Mouse (Mus musculus) embryonic facial prominence, embryonic 12.5 days (tissue): ENCODE results near the gene Gm10642. TPM values are rescaled to one million over a fixed set of nuclear protein-coding genes. Genes with fewer than 3 reads are reported as not detected.

ENCODE experiments used
- ATAC-seq: fragments of 200-750 bp; cut with Nextera tagmentation; 2 replicates; pipeline ENCODE4 v1.8.0; 2017; ENCODE audit not compliant: insufficient number of reproducible peaks, insufficient read depth, low FRiP score, low TSS enrichment
- H3K27ac ChIP-seq: fragments of 300-500 bp; sonication (generic); 2 replicates; pipeline ENCODE4 v1.5.1; 2016; ENCODE audit warnings: mild to moderate bottlenecking
- H3K27me3 ChIP-seq: fragments of 300-500 bp; sonication (generic); 2 replicates; pipeline ENCODE4 v1.6.1; 2016; ENCODE audit warnings: mild to moderate bottlenecking, moderate library complexity
- H3K36me3 ChIP-seq: fragments of 300-500 bp; sonication (generic); 2 replicates; pipeline ENCODE4 v1.6.1; 2016; ENCODE audit warnings: mild to moderate bottlenecking
- H3K4me1 ChIP-seq: fragments of 300-500 bp; sonication (generic); 2 replicates; pipeline ENCODE4 v1.6.1; 2016
- H3K4me2 ChIP-seq: fragments of 300-500 bp; sonication (generic); replicated peaks from 2 replicates; pipeline ENCODE4 v1.6.1; 2016; ENCODE audit warnings: mild to moderate bottlenecking, moderate library complexity
- H3K4me3 ChIP-seq: fragments of 300-500 bp; sonication (generic); 2 replicates; pipeline ENCODE4 v1.5.1; 2016; ENCODE audit warnings: mild to moderate bottlenecking
- H3K9ac ChIP-seq: fragments of 300-500 bp; sonication (generic); 2 replicates; pipeline ENCODE4 v1.6.1; 2016; ENCODE audit warnings: mild to moderate bottlenecking, moderate library complexity
- H3K9me3 ChIP-seq: fragments of 300-500 bp; sonication (generic); 2 replicates; pipeline ENCODE4 v1.6.1; 2016; ENCODE audit warnings: mild to moderate bottlenecking, moderate library complexity
- WGBS: fragments of 180-500 bp; shearing (Covaris S2); methylation state at CpG from one replicate; pipeline ENCODE4 v1.1.7; 2016; 5-methylcytosine and 5-hydroxymethylcytosine counted together
- polyA plus RNA-seq: library from polyadenylated mRNA; unstranded; fragments of >200 nt; fragmentation: Nextera tagmentation; extraction: Ambion mirVana; gene quantifications from 2 replicates; pipeline ENCODE4 v1.2.1, GENCODE M21; 2016

Gm10642 gene
- polyA plus RNA-seq, 1 experiment from 2014 or later: 0.37 TPM

DNA sequence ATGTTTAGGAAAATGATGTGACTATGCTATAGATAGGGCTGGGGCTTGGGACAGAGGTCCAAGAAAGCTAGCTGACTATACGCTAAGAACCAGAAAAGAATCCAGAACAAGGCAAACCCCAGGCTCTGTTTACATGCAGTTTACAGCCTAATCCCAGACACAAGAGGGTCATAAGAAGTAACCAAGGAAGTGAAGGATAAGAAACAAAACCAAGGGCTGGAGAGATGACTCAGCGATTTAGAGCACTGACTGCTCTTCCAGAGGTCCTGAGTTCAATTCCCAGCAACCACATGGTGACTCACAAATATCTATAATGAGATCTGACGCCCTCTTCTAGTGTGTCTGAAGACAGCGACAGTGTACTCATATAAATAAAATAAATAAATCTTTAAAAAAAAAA is 19.1 kb downstream of the Gm10642 start:
- Histone ChIP-seq H3K4me3 (no peak overlapping the region), H3K27me3 (no peaks in the 10 kb centered on the region), H3K9ac (no peak overlapping the region), H3K27ac (no peak overlapping the region), H3K4me2 (no peak overlapping the region), H3K9me3 (no peaks in the 10 kb centered on the region), H3K36me3 (no peaks in the 10 kb centered on the region), H3K4me1 (peaks cover 3% of the 10 kb centered on the region)
- no peak for ATAC-seq
- 82% methylated on average over 4 of the region's 4 CpGs for WGBS

DNA sequence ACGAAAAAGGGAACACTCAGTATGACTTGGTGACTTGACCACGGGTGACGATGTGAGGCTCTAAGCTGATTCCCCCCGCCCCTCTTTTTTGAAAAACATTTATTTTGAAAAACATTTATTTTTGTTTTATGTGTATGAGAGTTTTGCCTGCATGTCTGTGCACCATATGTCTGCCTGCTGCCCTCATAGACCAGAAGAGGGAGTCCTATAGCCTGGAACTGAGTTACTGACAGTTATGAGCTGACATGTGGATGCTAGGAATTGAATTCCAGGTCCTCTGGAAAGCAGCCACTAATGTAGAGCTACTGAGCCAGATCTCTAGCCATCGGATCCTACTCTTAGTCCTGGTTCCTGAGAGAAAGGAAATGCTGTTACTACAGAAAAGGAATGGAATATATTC is 19.9 kb downstream of the Gm10642 start:
- WGBS: 90% methylated on average over 5 of the region's 5 CpGs
- Histone ChIP-seq H3K4me1 (peaks cover 6% of the 10 kb centered on the region), H3K9me3 (no peaks in the 10 kb centered on the region), H3K4me2 (no peak overlapping the region), H3K9ac (no peak overlapping the region), H3K4me3 (no peak overlapping the region), H3K27ac (no peak overlapping the region), H3K36me3 (no peaks in the 10 kb centered on the region), H3K27me3 (no peaks in the 10 kb centered on the region)
- ATAC-seq: no peak

DNA sequence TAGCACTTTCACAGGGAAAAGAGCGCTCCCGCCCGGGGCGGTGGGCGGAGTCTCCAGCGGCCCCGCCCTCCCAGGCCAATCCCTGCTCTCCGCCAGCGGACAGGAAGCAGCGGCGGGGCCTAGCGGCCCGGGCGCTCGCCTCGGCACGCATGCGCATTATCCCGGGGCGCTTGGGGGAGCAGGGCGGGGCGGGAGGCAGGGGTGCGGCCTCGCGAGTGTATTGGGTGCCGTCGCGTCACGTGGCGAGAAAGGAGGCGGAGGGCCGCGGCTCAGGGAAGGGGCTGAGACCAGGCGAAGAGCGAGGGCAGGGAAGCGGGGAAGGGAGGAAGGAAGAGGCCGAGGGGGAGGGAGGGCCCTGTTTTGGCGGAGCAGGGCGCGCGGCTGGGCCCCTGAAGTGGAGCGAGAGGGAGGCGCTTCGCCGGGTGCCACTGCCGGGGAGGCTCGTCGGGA is 22.7 kb downstream of the Gm10642 start, which contains the start of gene Adam10:
Gene Adam10 (plus strand): TSS at position 316 of the 450 bp plus-strand sequence.
- ATAC-seq: peak; percentile 99

DNA sequence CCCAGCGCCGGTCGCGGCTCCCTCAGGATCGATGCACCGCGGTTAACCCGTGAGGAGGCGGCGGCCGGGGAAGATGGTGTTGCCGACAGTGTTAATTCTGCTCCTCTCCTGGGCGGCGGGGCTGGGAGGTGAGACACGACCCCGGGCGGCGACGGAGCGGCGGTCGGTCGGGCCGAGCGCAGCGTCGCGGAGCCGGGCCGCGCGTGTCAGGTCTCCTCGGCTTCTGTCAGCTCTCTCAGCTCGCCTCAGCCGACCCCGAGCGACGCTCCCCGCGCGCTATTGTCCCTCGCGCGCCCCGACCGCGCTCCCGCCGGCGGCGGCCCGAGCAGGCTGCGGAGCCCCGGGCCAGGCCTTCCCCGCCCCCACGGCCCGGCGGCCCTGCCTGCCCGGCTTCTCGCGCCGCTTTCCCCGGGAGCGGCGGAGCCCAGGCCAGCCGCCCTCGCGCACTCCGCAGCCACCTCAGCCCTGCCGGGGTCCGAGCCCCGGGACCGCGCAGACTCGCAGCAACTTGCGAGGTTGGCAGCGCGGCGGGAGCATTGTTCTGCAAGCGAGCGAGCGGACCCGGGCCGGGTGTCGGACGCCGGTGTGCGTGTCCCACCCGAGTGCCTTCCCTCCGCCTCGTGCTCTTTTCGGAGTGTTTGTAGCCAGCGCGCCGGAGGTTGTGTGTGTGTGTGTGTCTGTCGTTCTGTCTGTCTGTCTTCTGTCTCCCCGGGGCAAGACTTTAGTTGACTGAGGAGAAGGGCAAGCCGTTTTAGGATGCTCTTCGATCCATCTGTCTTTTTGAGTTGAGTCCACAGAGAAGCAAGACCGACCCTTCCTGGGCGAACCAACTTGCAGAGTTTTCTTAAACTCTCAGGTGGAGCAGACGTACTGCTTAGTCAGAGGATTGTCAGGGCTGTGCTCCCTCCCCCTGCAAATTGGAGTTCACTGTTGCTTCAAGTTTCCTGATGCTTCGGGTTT is 23.4 kb downstream of the Gm10642 start:
- Histone ChIP-seq H3K27me3 (no peaks in the 10 kb centered on the region), H3K27ac (peak overlapping the region; percentile 96), H3K4me2 (peak overlapping the region; percentile 78), H3K9me3 (no peaks in the 10 kb centered on the region), H3K4me3 (peak overlapping the region; percentile 95), H3K36me3 (no peaks in the 10 kb centered on the region), H3K9ac (peak overlapping the region; percentile 97), H3K4me1 (peaks cover 16% of the 10 kb centered on the region)
- WGBS: under 1% methylated on average over 102 of the region's 103 CpGs
- ATAC-seq: peak; percentile 30

More for the DNA sequence above, 22.7 kb downstream of the Gm10642 start, which contains the start of gene Adam10:
- whole genome bisulfite sequencing: under 1% methylated on average over 46 of the region's 48 CpGs
- Histone ChIP-seq H3K9me3 (no peaks in the 10 kb centered on the region), H3K4me1 (peaks cover 16% of the 10 kb centered on the region), H3K36me3 (no peaks in the 10 kb centered on the region), H3K27ac (peak within 1 kb of the TSS; percentile 96), H3K4me3 (peak within 1 kb of the TSS; percentile 95), H3K27me3 (no peaks in the 10 kb centered on the region), H3K4me2 (peak within 1 kb of the TSS; percentile 78), H3K9ac (peak within 1 kb of the TSS; percentile 97)

DNA sequence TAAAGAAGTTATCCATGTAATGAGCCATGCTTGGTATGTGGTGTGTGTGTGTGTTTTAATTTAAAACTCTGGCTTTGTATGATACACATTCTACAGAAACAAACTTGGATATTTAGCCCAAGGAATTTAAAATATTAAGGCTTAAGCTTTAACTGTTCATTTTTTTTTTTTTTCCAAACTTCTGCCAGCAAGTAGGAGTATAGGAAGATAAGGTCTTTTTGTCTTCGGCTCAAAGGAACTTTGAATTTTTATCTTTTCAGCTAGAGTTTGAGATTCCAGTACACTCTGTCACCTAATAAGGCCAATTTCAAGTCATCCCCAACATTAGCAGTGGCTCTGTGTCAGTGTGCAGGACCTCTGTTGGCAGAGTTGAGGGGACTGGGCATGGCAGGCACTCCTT is 26.2 kb downstream of the Gm10642 start:
- 88% methylated on average over 1 of the region's 1 CpGs for WGBS
- Histone ChIP-seq H3K36me3 (no peaks in the 10 kb centered on the region), H3K9me3 (no peaks in the 10 kb centered on the region), H3K9ac (no peak overlapping the region), H3K4me3 (no peak overlapping the region), H3K4me2 (no peak overlapping the region), H3K27ac (no peak overlapping the region), H3K27me3 (no peaks in the 10 kb centered on the region), H3K4me1 (peaks cover 16% of the 10 kb centered on the region)
- ATAC-seq: no peak

DNA sequence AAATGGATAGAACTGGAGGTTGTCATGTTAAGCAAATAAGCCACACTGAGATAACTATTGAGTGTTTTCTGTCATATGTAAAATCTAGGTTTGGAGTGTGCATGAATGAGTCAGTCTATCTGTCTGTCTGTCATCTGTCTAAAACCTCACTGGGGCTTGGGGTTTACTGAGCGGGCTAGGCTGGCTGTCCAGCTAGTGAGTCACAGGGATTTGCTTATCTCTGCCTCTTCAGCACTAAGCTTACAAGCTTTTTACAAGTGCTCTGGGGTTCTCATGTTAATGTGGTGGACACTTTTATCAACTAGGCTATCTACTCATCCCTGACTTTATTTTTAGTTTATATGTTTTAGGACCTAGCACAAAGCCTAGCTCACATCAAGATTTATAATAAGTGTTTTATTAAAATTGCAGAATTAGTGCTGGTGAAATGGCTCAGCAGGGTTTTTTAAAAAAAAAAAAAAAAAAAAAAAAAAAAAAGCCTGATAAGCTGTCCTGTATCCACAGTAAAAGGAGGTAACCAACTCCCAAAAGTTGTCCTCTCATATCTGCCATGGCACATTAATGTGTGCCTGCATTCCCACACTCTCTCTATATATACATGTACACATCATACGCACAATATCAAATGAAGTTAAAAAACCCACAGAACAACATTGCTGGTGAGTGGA is 32.4 kb downstream of the Gm10642 start:
- 90% methylated on average over 2 of the region's 2 CpGs for WGBS
- H3K9me3 ChIP-seq: no peaks in the 10 kb centered on the region
- no peak overlapping the region for H3K4me3 ChIP-seq
- H3K27me3 ChIP-seq: no peaks in the 10 kb centered on the region
- H3K9ac ChIP-seq: no peak overlapping the region
- no peaks in the 10 kb centered on the region for H3K36me3 ChIP-seq
- no peak for ATAC-seq
- H3K27ac ChIP-seq: no peak overlapping the region
- H3K4me2 ChIP-seq: no peak overlapping the region
- no peaks in the 10 kb centered on the region for H3K4me1 ChIP-seq

DNA sequence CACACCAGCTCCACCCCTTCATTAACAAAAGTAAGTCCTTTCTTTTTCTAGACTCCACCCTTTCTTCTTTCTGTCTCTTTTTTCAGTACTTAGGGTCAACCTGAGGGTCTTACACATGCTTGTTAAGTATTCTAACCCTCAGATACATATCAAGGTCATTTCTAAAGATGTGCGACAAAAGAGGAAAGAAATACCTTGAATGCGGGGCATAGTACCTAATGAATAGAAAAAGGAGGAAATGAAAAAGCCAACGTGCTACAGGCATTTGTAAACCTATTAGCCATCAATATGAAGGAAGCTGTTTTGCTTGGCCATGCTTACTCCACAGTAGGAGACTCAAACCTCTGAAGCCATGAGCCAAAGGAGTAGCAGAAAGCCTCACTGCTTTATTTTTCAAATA is 33.9 kb downstream of the Gm10642 start:
- 73% methylated on average over 3 of the region's 3 CpGs for WGBS
- H3K27ac ChIP-seq: no peak overlapping the region

DNA sequence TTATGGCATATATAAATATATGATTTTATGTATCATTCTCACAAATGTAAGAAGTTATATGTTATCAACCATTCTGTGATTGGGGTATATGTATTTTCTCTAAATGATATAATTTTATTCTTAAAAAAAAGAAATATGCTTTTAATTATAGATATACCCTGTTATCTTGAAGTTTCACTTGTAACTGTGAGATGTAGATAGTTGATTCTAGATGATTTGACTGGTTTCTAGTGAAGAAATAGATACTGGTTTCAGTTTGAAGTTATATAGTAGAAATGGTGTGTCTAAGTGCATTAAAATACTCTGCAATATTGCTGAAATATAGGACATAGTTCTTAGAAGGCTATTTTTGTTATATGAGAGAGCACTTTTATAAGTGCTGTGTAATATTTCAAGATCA is 34.5 kb downstream of the Gm10642 start:
- H3K27me3 ChIP-seq: no peaks in the 10 kb centered on the region
- H3K9ac ChIP-seq: no peak overlapping the region
- no peak overlapping the region for H3K4me2 ChIP-seq
- H3K36me3 ChIP-seq: no peaks in the 10 kb centered on the region
- no peaks in the 10 kb centered on the region for H3K9me3 ChIP-seq
- no peaks in the 10 kb centered on the region for H3K4me1 ChIP-seq
- no peak overlapping the region for H3K27ac ChIP-seq
- ATAC-seq: no peak
- no peak overlapping the region for H3K4me3 ChIP-seq

More for the DNA sequence above, 33.9 kb downstream of the Gm10642 start:
- H3K9ac ChIP-seq: no peak overlapping the region
- ATAC-seq: no peak
- H3K27me3 ChIP-seq: no peaks in the 10 kb centered on the region
- no peaks in the 10 kb centered on the region for H3K9me3 ChIP-seq
- no peak overlapping the region for H3K4me3 ChIP-seq
- no peaks in the 10 kb centered on the region for H3K4me1 ChIP-seq
- no peaks in the 10 kb centered on the region for H3K36me3 ChIP-seq
- H3K4me2 ChIP-seq: no peak overlapping the region

DNA sequence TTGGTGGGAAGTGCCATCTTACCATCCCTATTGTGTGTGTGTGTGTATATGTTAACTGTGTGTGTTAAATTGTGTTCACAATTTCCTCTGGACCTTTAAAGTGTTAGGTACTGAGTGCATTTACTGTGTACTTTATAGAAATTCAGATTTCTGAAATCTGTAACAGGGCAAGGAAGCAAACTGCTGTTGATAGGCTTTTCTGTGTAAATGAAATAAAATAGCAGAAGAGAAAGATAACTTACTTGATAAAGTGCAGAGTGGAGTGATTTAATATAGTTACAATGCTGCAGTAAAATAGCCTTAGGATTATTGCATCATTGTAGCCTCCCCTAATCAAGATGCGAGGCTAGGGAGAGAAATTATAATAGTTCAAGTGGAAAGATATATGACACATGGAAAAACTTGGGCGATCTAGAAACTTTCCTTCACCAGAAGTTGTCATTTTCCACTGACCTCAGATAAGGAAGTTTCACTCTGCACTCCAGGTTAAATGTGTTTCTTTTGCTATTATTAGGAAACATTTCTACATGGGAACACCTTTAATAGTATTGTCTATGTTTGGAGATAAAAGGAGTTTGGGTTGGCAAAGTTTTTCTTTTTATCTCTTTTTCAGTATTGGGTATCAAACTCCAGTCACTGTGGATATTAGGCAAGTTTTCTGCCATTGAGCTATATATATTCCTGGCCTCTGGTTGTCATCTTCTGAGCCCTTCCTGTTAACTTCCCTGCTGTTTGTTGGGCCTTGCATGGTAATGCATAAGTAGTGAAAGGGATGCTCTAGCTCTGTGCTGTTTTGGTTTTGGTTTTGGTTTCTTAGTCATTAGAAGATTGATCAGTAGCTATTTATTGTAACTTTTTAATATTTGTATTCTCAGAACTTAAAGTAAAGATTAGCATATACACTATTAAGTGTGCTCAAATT is 36.0 kb downstream of the Gm10642 start:
- no peak overlapping the region for H3K9ac ChIP-seq
- H3K4me3 ChIP-seq: no peak overlapping the region
- H3K4me2 ChIP-seq: no peak overlapping the region
- no peaks in the 10 kb centered on the region for H3K27me3 ChIP-seq
- ATAC-seq: no peak
- H3K27ac ChIP-seq: no peak overlapping the region
- H3K36me3 ChIP-seq: no peaks in the 10 kb centered on the region
- H3K9me3 ChIP-seq: no peaks in the 10 kb centered on the region
- no peaks in the 10 kb centered on the region for H3K4me1 ChIP-seq
- WGBS: 76% methylated on average over 2 of the region's 2 CpGs

DNA sequence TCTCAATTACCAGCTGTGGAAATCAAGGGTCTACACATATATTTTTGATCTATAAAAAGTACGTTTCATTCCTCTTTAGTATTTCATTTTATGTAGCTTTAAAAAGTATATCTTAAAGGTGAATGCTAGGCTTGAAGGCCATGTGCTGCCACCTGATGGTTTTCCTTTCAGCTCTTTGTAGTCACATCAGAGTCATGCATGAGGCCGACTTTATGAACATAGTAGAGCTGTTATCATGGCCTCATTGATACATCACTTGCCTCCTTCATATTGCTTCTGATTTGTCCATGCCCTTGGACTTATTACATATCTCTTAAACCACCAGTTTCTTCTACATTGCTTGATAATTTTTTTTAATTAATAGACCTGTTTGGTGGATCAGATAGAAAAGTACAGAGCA is 39.7 kb downstream of the Gm10642 start:
- Histone ChIP-seq H3K36me3 (no peaks in the 10 kb centered on the region), H3K4me2 (no peak overlapping the region), H3K4me1 (no peaks in the 10 kb centered on the region), H3K9ac (no peak overlapping the region), H3K4me3 (no peak overlapping the region), H3K27me3 (no peaks in the 10 kb centered on the region), H3K9me3 (no peaks in the 10 kb centered on the region), H3K27ac (no peak overlapping the region)
- 97% methylated on average over 2 of the region's 2 CpGs for WGBS
- no peak for ATAC-seq

DNA sequence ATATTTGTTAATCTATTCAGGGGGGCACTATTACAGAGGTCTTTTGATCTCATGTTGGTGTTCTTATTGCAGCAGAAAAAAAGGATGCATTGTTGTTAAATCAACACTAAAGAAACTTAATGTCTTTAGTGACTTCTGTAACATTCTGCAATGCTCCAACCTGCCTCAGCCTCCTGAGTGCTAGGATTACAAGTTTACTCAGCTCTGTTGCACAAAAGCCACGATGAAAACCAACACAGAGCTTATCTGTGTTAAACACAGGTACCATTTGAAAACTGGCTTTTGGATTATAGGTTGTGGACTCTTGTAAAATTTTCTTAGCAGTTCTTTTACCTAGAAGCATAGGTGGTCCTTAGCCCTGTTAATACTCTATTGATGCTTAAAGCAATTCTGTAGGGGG is 42.0 kb downstream of the Gm10642 start:
- Histone ChIP-seq H3K4me3 (no peak overlapping the region), H3K4me2 (no peak overlapping the region), H3K27ac (no peak overlapping the region), H3K9me3 (no peaks in the 10 kb centered on the region), H3K27me3 (no peaks in the 10 kb centered on the region), H3K9ac (no peak overlapping the region), H3K36me3 (no peaks in the 10 kb centered on the region), H3K4me1 (no peaks in the 10 kb centered on the region)
- ATAC-seq: no peak
- WGBS: 87% methylated on average over 1 of the region's 1 CpGs
